Mouse (Mus musculus) T-helper 1 cell (primary cell): Measurements from ENCODE around the gene Sept6.

Source experiments
- in situ Hi-C: fragments of 300-600 bp; cut with MboI, MseI; formaldehyde crosslinking; loops from one replicate; pipeline ENCODE4 v1.15.1; 2025; ENCODE audit warnings: high pct_unique_total_duplicates

The Sept6 gene

GRCm38 (mm10) chrX:36991694-36992093, at the start of gene Sept6:
TSS of gene Sept6 (minus strand) at chrX:36991794.
- in situ Hi-C loops = no loop called here

- in situ Hi-C loops = loop anchor here (10.0 kb wide), 1 partner anchor 194 kb away; no protein-coding TSS in a partner anchor
Measured at GRCm38 (mm10) chrX:37028378-37028777, 36.8 kb upstream of the Sept6 start.

DNA sequence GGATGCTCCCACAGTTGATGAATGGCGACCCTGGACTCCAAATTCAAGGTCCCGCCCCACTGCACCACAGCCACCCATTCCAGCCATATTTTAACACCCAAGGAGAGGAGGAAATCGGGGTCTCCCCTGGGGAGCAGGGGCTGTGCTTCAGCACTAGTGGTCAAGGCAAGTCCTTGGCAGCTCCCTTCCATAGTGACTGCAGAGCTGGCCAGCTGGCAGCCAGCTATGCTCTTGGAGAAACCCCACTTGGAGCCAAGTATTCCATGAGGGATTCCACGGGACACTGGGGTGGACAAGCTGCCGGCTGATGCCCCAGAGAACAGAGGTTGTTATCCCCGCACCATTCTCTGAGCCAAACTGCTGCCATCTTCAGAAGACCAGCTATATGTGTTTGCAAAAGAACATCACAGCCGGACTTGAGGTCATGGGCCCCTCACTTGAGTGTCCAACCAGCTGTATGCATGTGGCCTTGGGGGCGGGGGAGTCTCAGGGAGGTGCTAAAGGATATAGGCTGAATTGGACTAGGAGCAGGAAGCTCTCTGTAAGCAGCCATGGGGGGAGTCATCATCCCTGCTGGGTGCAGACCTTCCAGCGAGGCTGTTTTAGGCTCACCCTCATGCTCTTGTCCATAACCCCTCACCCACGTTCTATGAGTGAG, 32.2 kb upstream of the Sept6 start:
- in situ Hi-C loops = loop anchor here (10.0 kb wide), 1 partner anchor 189 kb away; no protein-coding TSS in a partner anchor

- in situ Hi-C loops = loop anchor here (10.0 kb wide), 1 partner anchor 188 kb away; no protein-coding TSS in a partner anchor
Measured at GRCm38 (mm10) chrX:37022690-37023089, 31.1 kb upstream of the Sept6 start.

- in situ Hi-C loops = loop anchor here (5.0 kb wide), 1 partner anchor 82 kb away; no protein-coding TSS in a partner anchor
Measured at GRCm38 (mm10) chrX:37019045-37019444, 27.5 kb upstream of the Sept6 start.

DNA sequence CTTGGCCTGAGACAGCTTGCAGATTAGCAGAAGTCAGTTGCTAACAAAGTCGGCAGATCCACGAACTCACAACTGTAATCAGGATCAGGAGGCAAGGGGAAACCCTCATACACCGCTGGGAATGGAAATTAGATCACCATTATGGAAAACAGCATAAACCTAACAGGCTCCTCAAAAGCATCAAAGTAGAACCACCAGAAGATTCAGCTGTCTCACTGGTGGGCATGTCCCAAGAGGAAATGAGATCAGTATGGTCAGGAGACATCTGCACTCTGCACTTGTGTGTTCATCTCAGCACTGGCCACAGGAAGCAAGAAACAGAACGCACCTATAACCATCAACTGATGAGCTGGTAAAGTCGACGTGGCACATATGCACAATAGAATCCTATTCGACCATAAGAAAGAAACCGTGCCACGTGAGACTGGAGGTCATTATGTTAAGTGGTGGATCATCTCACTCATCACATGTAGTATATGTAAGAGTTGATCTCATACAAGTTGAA, 26.6 kb upstream of the Sept6 start:
- in situ Hi-C loops = loop anchor here (5.0 kb wide), 1 partner anchor 81 kb away; no protein-coding TSS in a partner anchor

GRCm38 (mm10) chrX:37013870-37014269, 22.3 kb upstream of the Sept6 start:
- in situ Hi-C loops = no loop called here

DNA sequence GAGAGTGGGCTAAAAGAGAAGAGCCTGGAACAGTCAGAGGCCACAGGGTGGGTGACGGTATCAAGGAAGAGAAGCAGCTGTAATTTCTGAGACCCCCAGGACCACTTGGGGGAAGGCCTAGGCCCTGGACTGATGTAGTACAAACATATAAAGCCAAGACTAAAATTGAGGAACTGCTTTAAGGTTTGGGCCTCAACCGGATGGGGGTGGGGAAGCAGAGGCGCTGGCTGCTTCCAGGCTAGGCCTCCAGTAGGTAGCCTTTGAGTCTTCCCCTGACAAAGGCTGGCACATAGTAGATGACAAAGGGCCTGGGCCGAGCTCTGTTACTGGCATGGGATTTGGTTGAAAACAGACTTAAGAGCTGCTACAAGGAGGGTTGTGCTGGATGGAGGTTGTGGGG, 555 bp downstream of the Sept6 start:
- in situ Hi-C loops = no loop called here

- in situ Hi-C loops = no loop called here
Measured at GRCm38 (mm10) chrX:36989752-36990404, 1.7 kb downstream of the Sept6 start.

GRCm38 (mm10) chrX:36989234-36989751, 2.3 kb downstream of the Sept6 start:
- in situ Hi-C loops = no loop called here

- in situ Hi-C loops = no loop called here
Measured at GRCm38 (mm10) chrX:36988754-36989153, 2.8 kb downstream of the Sept6 start.

GRCm38 (mm10) chrX:36987851-36988250, 3.7 kb downstream of the Sept6 start:
- in situ Hi-C loops = no loop called here

- in situ Hi-C loops = no loop called here
Measured at GRCm38 (mm10) chrX:36985041-36985440, 6.6 kb downstream of the Sept6 start.

GRCm38 (mm10) chrX:36983654-36984311, 7.8 kb downstream of the Sept6 start:
- in situ Hi-C loops = no loop called here

GRCm38 (mm10) chrX:36982892-36983653, 8.5 kb downstream of the Sept6 start:
- in situ Hi-C loops = no loop called here

DNA sequence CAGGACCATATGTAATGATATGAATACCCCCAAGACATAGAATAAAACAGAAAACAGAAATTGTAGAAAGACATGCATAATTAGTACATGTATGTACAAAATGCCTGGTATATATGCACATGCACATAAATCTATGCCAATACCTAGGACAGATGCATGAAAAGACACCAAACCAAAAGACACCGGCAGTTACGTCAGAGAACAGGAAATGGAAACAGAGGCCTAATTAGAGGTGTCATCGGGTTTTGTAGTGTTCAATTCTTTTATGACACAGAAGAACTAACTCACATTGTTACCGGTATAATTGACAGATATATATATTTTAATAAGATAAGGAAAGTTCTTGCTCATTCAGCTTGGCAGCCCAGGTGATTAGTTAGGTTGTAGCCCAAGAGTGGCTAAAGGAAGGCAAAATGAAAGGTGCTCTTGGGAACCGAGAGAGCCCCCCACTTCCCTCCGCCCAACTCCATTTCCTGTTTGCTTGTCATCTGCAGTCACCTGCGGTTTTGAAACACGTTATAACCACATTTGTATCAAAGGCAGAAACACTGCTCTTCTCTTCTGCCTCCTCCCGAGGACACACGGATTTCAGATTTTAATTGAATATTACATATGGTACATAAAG, 10.9 kb downstream of the Sept6 start:
- in situ Hi-C loops = no loop called here

DNA sequence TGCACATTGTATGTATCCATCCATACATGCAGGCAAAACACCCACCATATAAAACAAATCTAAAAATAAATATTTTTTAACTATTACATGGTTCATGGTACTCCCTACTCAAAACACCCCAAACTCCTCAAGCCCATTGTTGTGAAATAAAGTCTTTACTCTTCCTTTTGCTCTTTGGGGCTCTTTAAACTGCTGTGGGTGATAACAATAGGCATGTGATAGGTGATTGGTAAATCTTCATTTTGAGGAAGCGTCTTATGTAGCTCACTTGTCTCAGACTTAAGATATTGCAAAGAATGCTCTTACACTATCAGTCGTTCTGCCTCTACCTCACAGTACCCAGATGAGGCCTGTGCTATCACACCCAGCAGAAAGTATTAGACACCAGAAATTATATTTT, 13.7 kb downstream of the Sept6 start:
- in situ Hi-C loops = no loop called here

DNA sequence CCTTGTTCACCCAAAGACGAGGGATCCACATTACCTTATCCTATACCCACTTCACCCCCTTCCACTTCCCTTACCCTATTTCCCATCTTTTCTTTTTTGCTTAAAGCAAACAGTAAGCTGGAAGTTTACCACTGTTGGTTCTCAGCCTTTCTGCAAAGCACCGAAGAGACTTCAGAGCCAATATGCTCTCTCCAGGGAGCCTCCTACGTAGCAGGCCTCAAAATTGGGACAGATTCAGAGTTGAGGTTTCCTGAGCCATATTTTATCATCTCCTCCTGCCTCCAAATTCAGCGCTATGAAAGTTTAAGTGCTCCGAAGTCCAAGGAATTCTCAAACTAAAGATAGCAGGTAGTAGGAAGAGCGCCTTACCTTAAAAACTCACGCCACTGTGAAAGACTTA, 14.6 kb downstream of the Sept6 start:
- in situ Hi-C loops = no loop called here

GRCm38 (mm10) chrX:36976272-36976671, 15.3 kb downstream of the Sept6 start:
- in situ Hi-C loops = no loop called here

GRCm38 (mm10) chrX:36974905-36975304, 16.7 kb downstream of the Sept6 start:
- in situ Hi-C loops = no loop called here

DNA sequence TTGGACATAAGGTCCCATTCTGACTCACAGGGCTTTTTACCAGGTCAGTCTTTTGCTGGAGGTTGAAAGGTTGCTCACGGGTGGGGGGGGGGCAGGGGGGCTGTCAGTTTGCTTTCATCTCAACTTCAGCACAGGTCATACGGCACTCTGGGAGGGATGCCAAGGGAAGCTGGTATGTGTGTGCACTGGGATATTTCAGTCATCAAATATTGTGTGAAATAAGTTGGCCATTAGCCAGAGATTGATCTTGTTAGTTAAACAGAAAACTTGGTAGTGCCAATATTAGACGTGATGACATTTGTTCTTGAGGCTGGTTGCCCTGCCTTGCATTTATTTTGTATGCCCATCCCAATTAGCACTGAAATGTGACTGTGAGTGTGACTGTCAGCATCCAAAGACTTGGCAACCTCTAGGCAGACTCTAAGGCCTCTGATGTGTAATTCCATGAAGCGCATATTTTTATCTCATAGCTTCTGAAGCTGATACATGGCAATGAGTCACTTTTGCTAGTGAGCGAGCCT, 18.6 kb downstream of the Sept6 start:
- in situ Hi-C loops = no loop called here
